ENCODE assay signal across 15 mouse cellular contexts in genomic region chr6:100085981-100086380, GRCm38 (mm10).
"Had no signal": no experiment of that assay in that cellular context is flagged by ENCODE, and none has a peak within 500 bp of the region (broad histone marks: within the 10 kb centered on the region; RNA-seq: fewer than 3 reads in every experiment).

No protein-coding gene starts in this region.

- H3K36me3 ChIP-seq: limb, embryonic 13.5 days; midbrain, embryonic 12.5 days; neural tube, embryonic 13.5 days had no signal

- H3K4me1 ChIP-seq: megakaryocyte, embryonic 14.5 days; midbrain, embryonic 12.5 days; neural tube, embryonic 13.5 days had no signal

- DNase-seq: kidney, adult 18-20 months; kidney, postnatal 10 days; kidney, postnatal 4 days; left cerebral cortex, postnatal 4 days; lung, adult 18-20 months; retina, postnatal 1 day; right cerebral cortex, postnatal 4 days; thymus, postnatal 14 days had no signal

- H3K27ac ChIP-seq: layer of hippocampus, adult 2 months; limb, embryonic 13.5 days; liver, embryonic 14.5 days; midbrain, embryonic 12.5 days; neural tube, embryonic 13.5 days; stomach, postnatal 0 days had no signal

- H3K4me2 ChIP-seq: limb, embryonic 13.5 days; midbrain, embryonic 12.5 days; neural tube, embryonic 13.5 days had no signal

- H3K9ac ChIP-seq: limb, embryonic 13.5 days; liver, embryonic 14.5 days; midbrain, embryonic 12.5 days; neural tube, embryonic 13.5 days had no signal

- H3K4me3 ChIP-seq: layer of hippocampus, adult 2 months; limb, embryonic 13.5 days; megakaryocyte, embryonic 14.5 days; midbrain, embryonic 12.5 days; neural tube, embryonic 13.5 days had no signal
